Mouse (Mus musculus) C2C12 (cell line): Measurements from ENCODE around the gene Nav2.

Source experiments
- CEBPB ChIP-seq: IDR thresholded peaks from one replicate; pipeline ENCODE4 v1.6.1; 2011; ENCODE audit warnings: low read depth, mild to moderate bottlenecking, control low read depth, moderate library complexity
- CTCF ChIP-seq: IDR thresholded peaks from one replicate; pipeline ENCODE4 v1.5.1; 2011; ENCODE audit not compliant: control insufficient read depth, insufficient read depth, insufficient read length
- MYOD1 ChIP-seq: IDR thresholded peaks from one replicate; pipeline ENCODE4 v1.6.1; 2011; ENCODE audit warnings: low read depth; ENCODE audit not compliant: control insufficient read depth, insufficient read length
- MYOG ChIP-seq: IDR thresholded peaks from one replicate; pipeline ENCODE4 v1.6.1; 2011; ENCODE audit not compliant: control insufficient read depth, insufficient read length; ENCODE audit errors: extremely low read depth
- USF1 ChIP-seq: IDR thresholded peaks from one replicate; pipeline ENCODE4 v1.6.1; 2011; ENCODE audit warnings: low read depth, mild to moderate bottlenecking, control low read depth, moderate library complexity

- TF ChIP-seq MYOD1 = no peak
- no peak for TF ChIP-seq CTCF
- TF ChIP-seq MYOG = no peak
- TF ChIP-seq CEBPB = no peak
- TF ChIP-seq USF1 = no peak
These were observed 359.9 kb downstream of the Nav2 start for GRCm38 (mm10) chr7:49268401-49268921.
